Comparison of ENCODE assay signal across 8 mouse cellular contexts in genomic region chr6:67698952-67699351, GRCm38 (mm10).
DNase-seq lines count a peak whose midpoint lies in the region; ATAC-seq and TF ChIP-seq lines count a peak whose summit lies in the region.
"Not testable (repeated sequence)": the region's sequence is repeated elsewhere in the genome, so short reads cannot be mapped to it uniquely, and the experiment has no call there.

No protein-coding gene starts in this region.

- H3K36me3 ChIP-seq in forebrain, postnatal 0 days (ENCODE audit: insufficient read depth); lung, embryonic 14.5 days (ENCODE audit: insufficient read depth): not testable (repeated sequence)

- ATAC-seq in forebrain, postnatal 0 days; lung, embryonic 14.5 days (ENCODE audit: insufficient read depth): not testable (repeated sequence)

- peak; percentile 45 for TF ChIP-seq CTCF in forebrain, postnatal 0 days (IDR thresholded peaks at IDR 0.05; ENCODE audit: low read depth)
- TF ChIP-seq CTCF in lung, embryonic 14.5 days (IDR thresholded peaks at IDR 0.05; ENCODE audit: low read depth): peak; percentile 39

- not testable (repeated sequence) for H3K4me2 ChIP-seq in forebrain, postnatal 0 days (ENCODE audit: low read depth); lung, embryonic 14.5 days

- not testable (repeated sequence) for H3K4me3 ChIP-seq in forebrain, postnatal 0 days (ENCODE audit: low read depth, low read length); lung, embryonic 14.5 days (ENCODE audit: low read depth, low read length)

- not testable (repeated sequence) for H3K27ac ChIP-seq in forebrain, postnatal 0 days (ENCODE audit: low read depth, low read length); lung, embryonic 14.5 days (ENCODE audit: low read depth)

- H3K9me3 ChIP-seq in forebrain, postnatal 0 days (ENCODE audit: low read length); lung, embryonic 14.5 days (ENCODE audit: low read depth, low read length): not testable (repeated sequence)

- WGBS in forebrain, postnatal 0 days: 10% methylated on average over 5 of the region's 7 CpGs
- 11% methylated on average over 5 of the region's 7 CpGs for WGBS in lung, embryonic 14.5 days

- peak; percentile 12 to 32 for DNase-seq in B cell, adult 2 months
- DNase-seq in ZHBTc4 (ENCODE audit: low read depth, low spot score): peak; percentile 19
- peak; percentile 2 for DNase-seq in forebrain, postnatal 0 days
- peak; percentile 6 for DNase-seq in induced T-regulatory cell, adult 2 months (ENCODE audit: low read depth)
- peak; percentile 19 for DNase-seq in layer of hippocampus, adult 11-12 months (ENCODE audit: low spot score)
- not testable (repeated sequence) for DNase-seq in lung, embryonic 14.5 days
- peak; percentile 4 to 7 for DNase-seq in right cerebral cortex, adult 2 months (ENCODE audit: low spot score in 2 of 2)
- peak; percentile 46 for DNase-seq in thymus, postnatal 4 days

- H3K9ac ChIP-seq in forebrain, postnatal 0 days; lung, embryonic 14.5 days: not testable (repeated sequence)

- not testable (repeated sequence) for H3K4me1 ChIP-seq in forebrain, postnatal 0 days (ENCODE audit: insufficient read depth); lung, embryonic 14.5 days (ENCODE audit: insufficient read depth)

- not testable (repeated sequence) for H3K27me3 ChIP-seq in forebrain, postnatal 0 days (ENCODE audit: insufficient read depth, low read length); lung, embryonic 14.5 days (ENCODE audit: insufficient read depth, low read length)
